Mouse (Mus musculus) ovary, adult 10 weeks (tissue): ENCODE data around the gene Cisd3. TPM values are rescaled to one million over a fixed set of nuclear protein-coding genes. Genes with fewer than 3 reads are reported as not detected.

Experiments
- polyA plus RNA-seq: library from polyadenylated mRNA; stranded (reverse); fragments of 350-450 nt; fragmentation: Illumina TruSeq; extraction: RNeasy Lipid Tissue Mini Kit (QIAGEN cat#74804); gene quantifications from one replicate; pipeline ENCODE4 v1.2.3, GENCODE M21; 2014

The Cisd3 gene
- 3.4 TPM for polyA plus RNA-seq

DNA sequence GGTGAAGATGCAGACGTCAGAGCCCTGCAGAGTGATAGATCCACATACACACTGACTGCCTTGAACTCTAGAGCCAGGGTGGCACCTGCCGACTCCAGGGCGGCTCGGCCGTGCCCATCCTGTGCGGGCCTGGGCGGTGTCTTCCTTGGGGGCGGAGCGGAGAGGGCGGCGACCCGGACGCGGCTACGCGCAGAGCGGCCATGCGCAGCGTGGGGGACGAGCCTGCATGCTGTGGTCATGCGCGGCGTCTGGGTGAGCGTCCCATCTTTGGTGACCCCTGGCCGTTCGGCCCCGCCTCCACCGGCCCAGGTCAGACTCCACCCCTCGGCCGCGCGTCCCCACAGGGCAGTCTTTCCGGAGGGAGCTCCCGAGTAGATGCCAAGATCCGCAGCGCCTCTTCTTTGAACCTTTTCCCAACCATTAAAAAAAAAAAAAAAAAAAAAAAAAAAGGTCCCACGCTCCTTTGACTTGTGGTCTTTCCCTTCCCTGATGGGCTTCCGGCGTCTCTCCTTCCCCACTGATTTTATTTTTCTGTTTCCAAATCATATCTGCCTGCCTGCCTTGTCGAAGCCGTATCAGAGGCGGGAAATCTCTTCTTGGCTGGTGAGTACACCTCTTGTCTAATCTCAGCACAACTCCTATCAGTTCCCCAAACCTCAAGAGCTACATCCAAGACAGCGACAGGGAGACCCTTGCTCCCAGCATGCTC is at the start of gene Cisd3:
Gene Cisd3 (plus strand): TSS at position 214 of the 709 bp plus-strand sequence.

DNA sequence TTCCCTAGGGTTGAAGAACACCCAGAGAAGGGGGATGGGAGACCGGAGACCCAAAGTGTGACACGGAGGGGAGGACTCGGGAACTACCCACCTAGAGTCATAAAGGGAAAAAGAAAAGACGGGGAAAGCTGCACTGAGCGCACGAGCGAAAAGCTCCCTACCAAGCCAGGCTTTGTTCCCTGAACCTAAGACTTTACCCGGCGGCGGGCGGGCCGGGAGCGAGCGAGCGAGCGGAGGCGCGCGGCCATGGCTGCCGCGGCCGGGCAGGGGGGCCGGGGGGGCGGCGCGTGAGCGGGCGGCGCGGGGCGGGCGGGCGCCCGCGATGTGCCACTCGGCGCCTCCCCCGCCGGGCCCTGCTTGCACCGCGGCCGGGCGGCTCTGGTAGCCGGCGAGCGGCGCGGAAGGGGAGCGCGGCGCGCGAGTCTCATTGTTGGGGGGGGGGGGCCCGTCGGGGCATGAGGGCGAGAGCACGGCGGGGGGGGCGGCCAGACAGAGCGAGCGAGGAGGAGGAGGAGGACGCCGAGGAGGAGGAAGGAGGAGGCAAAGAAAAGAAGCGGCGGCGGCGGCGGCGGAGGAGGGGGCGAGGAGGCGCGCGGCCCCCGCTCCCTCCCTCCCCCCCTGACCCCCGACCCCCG is 22.6 kb upstream of the Cisd3 start, which contains the start of gene Mllt6:
Gene Mllt6 (plus strand): TSS at position 522 of the 635 bp plus-strand sequence.

DNA sequence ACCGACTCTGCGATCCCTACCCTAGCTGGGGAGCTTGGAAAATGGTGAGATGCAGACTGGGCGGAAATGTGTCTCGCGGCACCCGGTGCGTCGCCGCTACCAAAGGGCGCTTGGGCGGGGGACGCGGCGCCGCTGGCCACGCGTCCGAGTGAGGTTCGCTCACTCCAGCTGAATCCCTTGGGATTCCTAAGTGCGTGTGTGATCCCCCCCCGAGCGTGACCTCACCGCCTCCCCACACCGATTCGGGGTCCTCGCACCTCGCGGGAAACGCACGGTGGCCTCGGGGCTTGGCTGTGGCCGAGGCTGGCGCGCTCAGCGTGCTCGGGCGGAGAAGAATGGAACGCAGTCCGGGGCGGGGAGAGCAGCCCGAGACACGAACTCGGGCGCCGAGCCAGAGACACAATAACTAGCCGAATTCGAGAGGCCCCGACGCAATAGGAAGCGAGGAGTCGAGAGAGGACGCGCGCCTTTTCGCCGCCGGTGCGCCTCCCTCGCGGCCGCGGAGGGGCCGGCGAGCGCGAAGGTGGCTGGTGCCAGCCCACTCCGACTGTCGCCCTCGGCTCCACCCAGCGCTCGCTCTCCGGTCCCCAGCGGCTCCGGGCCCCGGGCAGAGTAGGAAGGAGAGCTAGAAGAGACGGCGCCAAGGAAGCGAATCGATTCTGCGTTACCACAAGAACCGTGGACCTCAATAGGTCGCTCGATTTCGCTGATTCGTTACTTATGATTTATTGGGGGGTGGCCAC is 14.5 kb downstream of the Cisd3 start, which contains the start of gene Pcgf2:
Gene Pcgf2 (minus strand): TSS at position 495 of the 743 bp plus-strand sequence.

DNA sequence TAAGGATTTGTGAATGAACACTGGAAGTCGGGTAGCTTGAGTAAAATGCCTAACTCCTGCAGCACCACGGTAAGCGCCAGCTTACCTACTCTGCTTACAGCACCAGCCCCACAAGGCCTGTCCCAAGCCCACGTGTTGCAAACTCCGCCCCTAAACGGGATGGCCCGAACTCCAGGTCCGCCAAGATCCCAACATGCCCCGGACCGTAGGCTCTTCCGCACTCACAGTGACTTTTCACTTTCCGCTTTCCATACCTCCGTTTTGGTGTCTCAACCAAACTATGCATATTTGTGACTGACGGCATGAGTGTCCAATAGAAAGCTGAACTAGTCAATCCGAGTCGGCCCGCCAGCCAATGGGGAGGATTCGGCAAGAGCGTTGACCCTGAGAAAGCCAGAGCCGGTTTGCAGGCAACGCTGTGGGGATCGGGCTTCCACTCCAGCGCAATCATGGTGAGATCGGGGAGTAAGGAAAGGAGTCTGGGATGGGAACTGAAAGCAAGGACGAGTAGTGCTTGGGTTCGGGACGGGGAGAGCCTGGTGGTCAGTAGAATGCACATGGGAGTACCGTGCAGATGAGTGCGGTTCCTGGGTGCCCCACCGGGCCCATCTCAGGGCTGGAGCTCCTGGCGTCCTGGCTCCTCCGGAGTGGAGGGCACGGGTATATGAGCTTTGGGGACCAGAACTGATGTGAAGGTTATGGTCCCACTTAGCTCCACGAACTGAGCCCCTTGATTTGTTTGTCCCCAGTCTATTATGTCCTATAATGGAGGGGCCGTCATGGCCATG is 17.6 kb downstream of the Cisd3 start, which contains the start of gene Psmb3:
Gene Psmb3 (plus strand): TSS at position 361 of the 788 bp plus-strand sequence.

Other genes starting within 250 kb of the Cisd3 start
- not detected for gene 4933428G20Rik, start 185.5 kb upstream of the Cisd3 start, polyA plus RNA-seq
- gene Srcin1, start 109.6 kb upstream of the Cisd3 start, polyA plus RNA-seq, result 1.8 TPM
- not detected for gene Epop, start 56.1 kb upstream of the Cisd3 start, polyA plus RNA-seq
- 6.6 TPM for gene Mllt6, start 22.4 kb upstream of the Cisd3 start, polyA plus RNA-seq
- gene Pcgf2, start 14.7 kb downstream of the Cisd3 start, polyA plus RNA-seq, result 5.4 TPM
- gene Psmb3, start 17.6 kb downstream of the Cisd3 start, polyA plus RNA-seq, result 7.7 TPM
- gene Pip4k2b, start 58.9 kb downstream of the Cisd3 start, polyA plus RNA-seq, result 16.4 TPM
- 17.0 TPM for gene Cwc25, start 80.7 kb downstream of the Cisd3 start, polyA plus RNA-seq
- not detected for gene 1700001P01Rik, start 90.1 kb downstream of the Cisd3 start, polyA plus RNA-seq
- gene Rpl23, start 96.6 kb downstream of the Cisd3 start, polyA plus RNA-seq, result 3,292 TPM
- 27.7 TPM for gene Lasp1, start 113.2 kb downstream of the Cisd3 start, polyA plus RNA-seq
- gene B230217C12Rik, start 155.0 kb downstream of the Cisd3 start, polyA plus RNA-seq, result 12.8 TPM
- 3.1 TPM for gene Fbxo47, start 198.3 kb downstream of the Cisd3 start, polyA plus RNA-seq